Comparison of ENCODE assay signal across 9 mouse cellular contexts in genomic region chrX:7605575-7605941, GRCm38 (mm10). TPM values are rescaled to one million over a fixed set of nuclear protein-coding genes. Genes with fewer than 3 reads are reported as not detected.
A peak's percentile ranks its signal among the peaks of the same experiment; 100 is the strongest.
DNase-seq lines count a peak whose midpoint lies in the region; ATAC-seq and TF ChIP-seq lines count a peak whose summit lies in the region.
"Had no signal": no experiment of that assay in that cellular context is flagged by ENCODE, and none has a peak within 500 bp of the region (broad histone marks: within the 10 kb centered on the region; RNA-seq: fewer than 3 reads in every experiment).

No protein-coding gene starts in this region.

- no peak overlapping the region for H3K9ac ChIP-seq in forebrain, embryonic 12.5 days
- H3K9ac ChIP-seq in intestine, postnatal 0 days (ENCODE audit: low read depth, low read length), result no peak overlapping the region
- no peak overlapping the region for H3K9ac ChIP-seq in midbrain, postnatal 0 days (replicated peaks; ENCODE audit: low read length, poor library complexity, severe bottlenecking)

- H3K4me2 ChIP-seq in forebrain, embryonic 12.5 days, result no peak overlapping the region
- peak overlapping the region; percentile 61; the same call in 1 of the 2 replicates for H3K4me2 ChIP-seq in intestine, postnatal 0 days (replicated peaks; ENCODE audit: low read depth)
- H3K4me2 ChIP-seq in midbrain, postnatal 0 days (ENCODE audit: low read depth, low read length, poor library complexity, severe bottlenecking), result no peak overlapping the region

- H3K27me3 ChIP-seq in forebrain, embryonic 12.5 days, result no peaks in the 10 kb centered on the region
- H3K27me3 ChIP-seq in intestine, postnatal 0 days (replicated peaks; ENCODE audit: control insufficient read depth, insufficient read depth, low read length), result no peaks in the 10 kb centered on the region
- no peaks in the 10 kb centered on the region for H3K27me3 ChIP-seq in midbrain, postnatal 0 days (ENCODE audit: insufficient read depth, low read length)

- 51% methylated on average over 8 of the region's 8 CpGs for WGBS in forebrain, embryonic 12.5 days
- 28% methylated on average over 8 of the region's 8 CpGs for WGBS in intestine, postnatal 0 days
- WGBS in midbrain, postnatal 0 days, result 48% methylated on average over 8 of the region's 8 CpGs

- TF ChIP-seq CTCF in layer of hippocampus, adult 2 months (conservative IDR thresholded peaks at IDR 0.05), result no peak
- TF ChIP-seq CTCF in intestine, postnatal 0 days (IDR thresholded peaks at IDR 0.05; ENCODE audit: low read depth), result no peak
- no peak for TF ChIP-seq CTCF in midbrain, postnatal 0 days (IDR thresholded peaks at IDR 0.05)

- peak overlapping the region; percentile 88; the same call in 1 of the 2 replicates for H3K27ac ChIP-seq in layer of hippocampus, adult 2 months
- no peak overlapping the region for H3K27ac ChIP-seq in forebrain, embryonic 12.5 days
- no peak overlapping the region for H3K27ac ChIP-seq in intestine, postnatal 0 days (ENCODE audit: low read depth, low read length)
- H3K27ac ChIP-seq in midbrain, postnatal 0 days (ENCODE audit: low read depth, low read length), result no peak overlapping the region

- ATAC-seq in forebrain, embryonic 12.5 days (ENCODE audit: low FRiP score), result peak; percentile 37
- ATAC-seq in intestine, postnatal 0 days, result peak; percentile 37; the same call in 1 of the 2 replicates
- ATAC-seq in midbrain, postnatal 0 days (ENCODE audit: low FRiP score), result no peak

- DNase-seq in layer of hippocampus, adult 2 months (ENCODE audit: low spot score in 2 of 2), result no peak
- no peak for DNase-seq in layer of hippocampus, postnatal 36 days
- no peak for DNase-seq in midbrain, postnatal 0 days (ENCODE audit: low spot score)
- DNase-seq in cerebellum, adult 18-20 months, result no peak
- DNase-seq in adrenal gland, adult 8-10 months, result no peak
- DNase-seq in adrenal gland, adult 18-20 months (ENCODE audit: low spot score in 2 of 2), result no peak

- H3K36me3 ChIP-seq in forebrain, embryonic 12.5 days (replicated peaks), result no peaks in the 10 kb centered on the region
- H3K36me3 ChIP-seq in intestine, postnatal 0 days (ENCODE audit: control insufficient read depth, insufficient read depth), result no peaks in the 10 kb centered on the region
- H3K36me3 ChIP-seq in midbrain, postnatal 0 days (ENCODE audit: insufficient read depth, low read length), result no peaks in the 10 kb centered on the region

- H3K4me3 ChIP-seq in layer of hippocampus, adult 2 months, result peak overlapping the region; percentile 65; the same call in 1 of the 2 replicates
- H3K4me3 ChIP-seq in forebrain, embryonic 12.5 days (replicated peaks), result no peak overlapping the region
- no peak overlapping the region for H3K4me3 ChIP-seq in intestine, postnatal 0 days (ENCODE audit: low read depth, low read length)
- H3K4me3 ChIP-seq in midbrain, postnatal 0 days (ENCODE audit: low read depth, low read length), result peak overlapping the region; percentile 42; the same call in 1 of the 2 replicates

- peaks cover 3% of the 10 kb centered on the region; the same call in 1 of the 2 replicates for H3K4me1 ChIP-seq in forebrain, embryonic 12.5 days
- no peaks in the 10 kb centered on the region for H3K4me1 ChIP-seq in intestine, postnatal 0 days (replicated peaks; ENCODE audit: control insufficient read depth, insufficient read depth, low read length)
- H3K4me1 ChIP-seq in midbrain, postnatal 0 days (ENCODE audit: insufficient read depth, low read length), result no peaks in the 10 kb centered on the region

- no peaks in the 10 kb centered on the region for H3K9me3 ChIP-seq in forebrain, embryonic 12.5 days
- no peaks in the 10 kb centered on the region for H3K9me3 ChIP-seq in intestine, postnatal 0 days (ENCODE audit: control insufficient read depth)
- H3K9me3 ChIP-seq in midbrain, postnatal 0 days (ENCODE audit: low read length), result no peaks in the 10 kb centered on the region

RNA-seq across cellular contexts. Expression of gene Ccdc22, which starts 0.2 kb away (rescaled TPM):
- total RNA-seq in layer of hippocampus, adult 2 months (2021), result 10 to 100 TPM; 25.3 to 25.5 TPM
- 10 to 100 TPM; 23.7 to 26.3 TPM for total RNA-seq in layer of hippocampus, postnatal 36 days (2021)
- polyA plus RNA-seq in forebrain, embryonic 12.5 days (2016; fragmentation: Nextera tagmentation; extraction: Ambion mirVana), result 35.4 and 36.5 TPM in 2 replicates
- polyA plus RNA-seq in intestine, postnatal 0 days (2015; fragmentation: Nextera tagmentation; extraction: Ambion mirVana), result 21.9 and 24.8 TPM in 2 replicates
- total RNA-seq in midbrain, postnatal 0 days (2014; rRNA removed), result 29.6 and 32.3 TPM in 2 replicates
- 19.9 and 20.0 TPM in 2 replicates for polyA plus RNA-seq in midbrain, postnatal 0 days (2015; fragmentation: Nextera tagmentation; extraction: Ambion mirVana)
- 10 to 100 TPM; 22.4 to 30.0 (median 27.1) TPM for total RNA-seq in adrenal gland, adult 8-10 months (2022)
- total RNA-seq in adrenal gland, adult 18-20 months (2021), result 10 to 100 TPM; 16.9 to 23.8 TPM

RNA-seq across cellular contexts. Expression of gene Cacna1f, which starts 1.3 kb away (rescaled TPM):
- under 1 TPM in 1 of 2 experiments, not detected in 1; 0.08 TPM for total RNA-seq in layer of hippocampus, adult 2 months (2021)
- not detected for total RNA-seq in layer of hippocampus, postnatal 36 days (2021)
- polyA plus RNA-seq in forebrain, embryonic 12.5 days (2016; fragmentation: Nextera tagmentation; extraction: Ambion mirVana), result not detected in 2 replicates
- not detected in 2 replicates for polyA plus RNA-seq in intestine, postnatal 0 days (2015; fragmentation: Nextera tagmentation; extraction: Ambion mirVana)
- 0.05 and 1.0 TPM in 2 replicates for total RNA-seq in midbrain, postnatal 0 days (2014; rRNA removed)
- polyA plus RNA-seq in midbrain, postnatal 0 days (2015; fragmentation: Nextera tagmentation; extraction: Ambion mirVana), result 0.16 and 0.20 TPM in 2 replicates
- total RNA-seq in adrenal gland, adult 8-10 months (2022), result not detected
- total RNA-seq in adrenal gland, adult 18-20 months (2021), result not detected
- polyA plus RNA-seq: Patski had no signal

RNA-seq across cellular contexts. Expression of gene Ppp1r3f, which starts 31.5 kb away (rescaled TPM):
- 10 to 100 TPM; 16.4 to 16.7 TPM for total RNA-seq in layer of hippocampus, adult 2 months (2021)
- total RNA-seq in layer of hippocampus, postnatal 36 days (2021), result 10 to 100 TPM; 15.3 to 18.4 TPM
- polyA plus RNA-seq in forebrain, embryonic 12.5 days (2016; fragmentation: Nextera tagmentation; extraction: Ambion mirVana), result 4.1 and 4.4 TPM in 2 replicates
- polyA plus RNA-seq in intestine, postnatal 0 days (2015; fragmentation: Nextera tagmentation; extraction: Ambion mirVana), result 0.56 and 0.83 TPM in 2 replicates
- 19.4 and 27.3 TPM in 2 replicates for total RNA-seq in midbrain, postnatal 0 days (2014; rRNA removed)
- 8.4 and 9.4 TPM in 2 replicates for polyA plus RNA-seq in midbrain, postnatal 0 days (2015; fragmentation: Nextera tagmentation; extraction: Ambion mirVana)
- total RNA-seq in adrenal gland, adult 8-10 months (2022), result 10 to 100 TPM in 1 of 4 experiments, 1 to 10 TPM in 3; 4.1 to 10.3 (median 5.8) TPM
- 1 to 10 TPM; 3.2 to 4.4 TPM for total RNA-seq in adrenal gland, adult 18-20 months (2021)

RNA-seq across cellular contexts. Expression of gene Foxp3, which starts 32.1 kb away (rescaled TPM):
- total RNA-seq in layer of hippocampus, adult 2 months (2021), result under 1 TPM in 1 of 2 experiments, not detected in 1; 0.10 TPM
- under 1 TPM in 1 of 2 experiments, not detected in 1; 0.23 TPM for total RNA-seq in layer of hippocampus, postnatal 36 days (2021)
- polyA plus RNA-seq in forebrain, embryonic 12.5 days (2016; fragmentation: Nextera tagmentation; extraction: Ambion mirVana), result 0.26 TPM in 1 of 2 replicates, not detected in the other
- 0.05 TPM in 1 of 2 replicates, not detected in the other for polyA plus RNA-seq in intestine, postnatal 0 days (2015; fragmentation: Nextera tagmentation; extraction: Ambion mirVana)
- 0.16 TPM in 1 of 2 replicates, not detected in the other for total RNA-seq in midbrain, postnatal 0 days (2014; rRNA removed)
- polyA plus RNA-seq in midbrain, postnatal 0 days (2015; fragmentation: Nextera tagmentation; extraction: Ambion mirVana), result 0.30 TPM in 1 of 2 replicates, not detected in the other
- not detected for total RNA-seq in adrenal gland, adult 8-10 months (2022)
- total RNA-seq in adrenal gland, adult 18-20 months (2021), result not detected

RNA-seq across cellular contexts. Expression of gene Syp, which starts 32.7 kb away (rescaled TPM):
- 1,000 to 10,000 TPM; 1,738 to 1,877 TPM for total RNA-seq in layer of hippocampus, adult 2 months (2021)
- 1,000 to 10,000 TPM; 1,719 to 2,032 TPM for total RNA-seq in layer of hippocampus, postnatal 36 days (2021)
- 42.0 and 44.8 TPM in 2 replicates for polyA plus RNA-seq in forebrain, embryonic 12.5 days (2016; fragmentation: Nextera tagmentation; extraction: Ambion mirVana)
- polyA plus RNA-seq in intestine, postnatal 0 days (2015; fragmentation: Nextera tagmentation; extraction: Ambion mirVana), result 5.4 and 5.7 TPM in 2 replicates
- total RNA-seq in midbrain, postnatal 0 days (2014; rRNA removed), result 431 and 492 TPM in 2 replicates
- polyA plus RNA-seq in midbrain, postnatal 0 days (2015; fragmentation: Nextera tagmentation; extraction: Ambion mirVana), result 329 and 360 TPM in 2 replicates
- total RNA-seq in adrenal gland, adult 8-10 months (2022), result 100 to 1,000 TPM in 1 of 4 experiments, 10 to 100 TPM in 3; 71.5 to 122 (median 80.3) TPM
- 10 to 100 TPM; 46.1 to 70.5 TPM for total RNA-seq in adrenal gland, adult 18-20 months (2021)

Comparison
In these comparisons a context has a peak if more than half of its experiments do, and no peak if none do; other contexts are left out.
1. H3K4me3 ChIP-seq: peak in layer of hippocampus, adult 2 months (single experiment) and midbrain, postnatal 0 days (single experiment); none in forebrain, embryonic 12.5 days (single experiment) and intestine, postnatal 0 days (single experiment).